In the genomic region with DNA sequence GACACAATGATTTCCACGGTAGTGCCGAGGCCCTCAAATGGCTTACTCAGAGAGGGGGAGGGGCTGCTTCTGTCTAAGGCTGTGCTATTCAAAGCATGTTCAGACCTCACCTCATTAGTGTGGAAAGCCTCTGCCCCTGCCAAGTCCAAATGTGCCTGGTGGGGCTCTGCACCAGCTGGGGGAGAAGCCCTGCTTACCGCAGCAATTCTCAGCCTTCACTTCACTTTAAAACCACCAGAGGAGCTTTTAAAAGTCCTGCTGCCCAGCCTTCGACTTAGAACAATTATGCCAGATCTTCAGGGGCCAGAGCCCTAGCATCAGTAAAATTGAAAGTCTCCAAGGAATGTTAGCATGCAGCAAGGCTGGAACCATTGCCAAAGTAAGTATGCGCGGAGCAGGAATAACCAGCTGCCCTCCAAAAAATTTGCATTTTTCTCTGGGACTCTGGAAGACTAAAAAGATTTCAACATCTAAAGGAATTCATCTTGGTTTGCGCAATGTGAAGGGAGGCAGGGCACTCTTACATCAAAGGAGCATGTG, we compare ENCODE assay signal across 8 mouse cellular contexts. TPM values are rescaled to one million over a fixed set of nuclear protein-coding genes. Genes with fewer than 3 reads are reported as not detected.
DNase-seq lines count a peak whose midpoint lies in the region.

No protein-coding gene starts in this region.

- peak; percentile 34 to 79 for DNase-seq in left cerebral cortex, postnatal 14 days (ENCODE audit: low spot score in 2 of 2)
- DNase-seq in left cerebral cortex, adult 11 months (ENCODE audit: low spot score) = no peak
- peak; percentile 38 for DNase-seq in embryo, embryonic 9.5 days (ENCODE audit: extremely low spot score)
- DNase-seq in heart, adult 9 months (ENCODE audit: low spot score in 2 of 2) = peak; percentile 57 to 63
- DNase-seq in kidney, adult 8-10 months = peak; percentile 15 to 52
- peak; percentile 89 for DNase-seq in lung, postnatal 36 days
- DNase-seq in thymus, postnatal 14 days = no peak
- no peak for DNase-seq in c-Kit-positive CD71-positive TER-119-positive erythroid progenitor cells, embryonic 14.5 days (ENCODE audit: low spot score)

- intact Hi-C loops in left cerebral cortex, postnatal 14 days (cut with DNase I) = no loop called here

RNA-seq across cellular contexts. Expression of a gene that starts 18.0 kb away (rescaled TPM):
- total RNA-seq in left cerebral cortex, postnatal 14 days (2021) = 10 to 100 TPM; 16.7 to 17.5 TPM

RNA-seq across cellular contexts. Expression of a gene that starts 31.5 kb away (rescaled TPM):
- total RNA-seq in left cerebral cortex, postnatal 14 days (2021) = under 1 TPM in 1 of 2 experiments, not detected in 1; 0.11 TPM

RNA-seq across cellular contexts. Expression of a gene that starts 53.2 kb away (rescaled TPM):
- 10 to 100 TPM; 42.2 to 42.8 TPM for total RNA-seq in left cerebral cortex, postnatal 14 days (2021)

Comparison
In these comparisons a context has a peak if more than half of its experiments do, and no peak if none do; other contexts are left out.
1. DNase-seq: peak in left cerebral cortex, postnatal 14 days (2 of 2), embryo, embryonic 9.5 days (single experiment), heart, adult 9 months (2 of 2), kidney, adult 8-10 months (2 of 2) and lung, postnatal 36 days (single experiment); none in left cerebral cortex, adult 11 months (single experiment), thymus, postnatal 14 days (single experiment) and c-Kit-positive CD71-positive TER-119-positive erythroid progenitor cells, embryonic 14.5 days (single experiment).